Mouse (Mus musculus): ENCODE measurements around the gene M1ap. TPM values are rescaled to one million over a fixed set of nuclear protein-coding genes. Genes with fewer than 3 reads are reported as not detected.

The M1ap gene
- polyA plus RNA-seq, 1 experiment from 2014 or later = 12.3 TPM

DNA sequence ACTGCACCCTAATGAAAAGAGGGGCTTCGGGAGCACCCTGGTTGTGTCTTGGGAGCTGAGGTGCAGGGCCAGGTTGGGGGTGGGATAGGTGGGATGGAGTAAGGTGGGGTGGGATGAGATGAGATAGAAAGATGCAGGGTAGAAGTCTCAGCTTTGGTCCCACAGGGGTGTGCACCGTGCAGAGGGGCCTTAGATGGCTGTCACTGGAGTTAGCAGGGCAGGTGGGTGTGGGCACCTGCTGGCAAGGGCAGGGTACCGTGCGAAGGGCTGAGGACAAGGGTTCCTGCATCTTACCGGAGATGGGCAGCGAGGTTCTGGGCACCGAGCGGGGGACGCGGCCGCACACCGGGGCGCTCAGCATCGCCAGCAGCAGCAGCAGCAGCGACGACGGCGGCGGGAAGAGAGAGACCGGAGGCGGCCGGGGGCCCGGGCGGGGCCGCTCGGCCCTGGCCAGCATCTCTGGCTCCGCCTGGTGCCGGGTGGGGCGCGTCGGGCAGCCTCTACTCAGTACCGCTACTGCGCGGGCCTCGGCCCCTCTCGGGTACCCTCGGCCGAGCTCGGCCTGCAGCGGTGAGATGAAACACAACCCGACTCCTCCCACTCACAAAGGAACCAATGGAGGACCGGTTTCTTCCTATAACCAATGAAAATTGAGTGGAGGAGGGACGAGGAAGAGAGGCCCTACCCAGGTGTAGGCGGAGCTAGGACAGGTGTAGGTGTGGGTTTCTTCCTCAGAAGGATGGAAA lies 7.4 kb upstream of the M1ap start, which contains the start of gene Sema4f:
Gene Sema4f, minus strand, starts transcription at position 603 of the 746 bp plus-strand sequence.
- H3K9me3 ChIP-seq (replicated peaks) = no peaks in the 10 kb centered on the region
- whole genome bisulfite sequencing (ENCODE audit: insufficient replicate concordance) = 6% methylated on average over 41 of the region's 44 CpGs
- no peak within 1 kb of the TSS for H3K9ac ChIP-seq
- H3K27me3 ChIP-seq = peaks cover 52% of the 10 kb centered on the region
- no peaks in the 10 kb centered on the region for H3K36me3 ChIP-seq (replicated peaks)
- peak; percentile 57 for ATAC-seq (ENCODE audit: insufficient read depth)
- H3K27ac ChIP-seq (replicated peaks) = no peak within 1 kb of the TSS
- peak within 1 kb of the TSS; percentile 62 for H3K4me2 ChIP-seq
- peak within 1 kb of the TSS; percentile 37 for H3K4me3 ChIP-seq (replicated peaks)
- H3K4me1 ChIP-seq (replicated peaks) = peaks cover 6% of the 10 kb centered on the region

DNA sequence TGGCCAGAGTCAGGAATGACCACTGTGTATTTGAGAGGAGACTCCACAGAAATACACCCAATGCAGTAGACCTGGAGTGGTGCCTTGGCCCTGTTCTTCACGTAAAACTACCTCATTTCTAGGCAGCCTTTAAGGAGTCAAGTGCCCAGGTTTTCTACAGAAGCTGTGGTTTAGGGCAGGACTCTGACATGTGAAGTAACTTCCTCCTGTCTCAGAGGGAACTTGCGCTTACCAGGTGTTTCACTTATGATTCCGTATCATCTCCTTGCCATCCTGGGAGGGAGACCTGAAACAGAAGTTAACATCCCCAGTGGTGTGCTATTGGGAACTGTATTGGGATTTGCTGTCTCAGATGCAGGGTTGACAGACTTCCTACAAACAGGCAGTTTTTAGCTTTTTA lies 5.9 kb upstream of the M1ap start:
- no peak overlapping the region for H3K27ac ChIP-seq (replicated peaks)
- no peak for ATAC-seq (ENCODE audit: insufficient read depth)
- H3K36me3 ChIP-seq (replicated peaks) = no peaks in the 10 kb centered on the region

DNA sequence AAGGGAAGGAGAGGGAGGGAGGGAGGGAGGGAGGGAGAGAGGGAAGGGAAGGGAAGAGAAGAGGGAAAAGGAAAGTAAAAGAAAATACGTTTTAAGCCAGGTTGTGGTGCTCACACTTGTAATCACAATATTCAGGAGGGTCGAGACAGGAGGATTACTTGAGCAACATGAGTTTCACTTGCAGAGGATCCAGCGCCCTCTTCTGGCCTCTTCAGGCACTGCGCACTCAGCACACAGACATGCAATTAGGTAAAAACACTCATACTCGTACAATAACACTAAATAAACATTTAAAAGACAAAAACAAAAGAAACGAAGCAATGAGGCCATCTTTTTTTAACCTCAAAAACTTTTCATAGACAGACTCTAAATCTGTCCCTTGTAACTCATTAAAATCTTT lies 952 bp upstream of the M1ap start:
- Histone ChIP-seq H3K36me3 (replicated peaks) (no peaks in the 10 kb centered on the region), H3K27me3 (peaks cover 2% of the 10 kb centered on the region; the same call in 1 of the 2 replicates), H3K27ac (replicated peaks) (no peak overlapping the region), H3K4me2 (no peak overlapping the region), H3K4me3 (replicated peaks) (no peak overlapping the region), H3K4me1 (replicated peaks) (no peaks in the 10 kb centered on the region), H3K9me3 (replicated peaks) (no peaks in the 10 kb centered on the region), H3K9ac (no peak overlapping the region)
- 42% methylated on average over 6 of the region's 6 CpGs for WGBS (ENCODE audit: insufficient replicate concordance)
- no peak for ATAC-seq (ENCODE audit: insufficient read depth)

More for the DNA sequence above, 5.9 kb upstream of the M1ap start:
- no peaks in the 10 kb centered on the region for H3K9me3 ChIP-seq (replicated peaks)
- no peak overlapping the region for H3K4me2 ChIP-seq
- peaks cover 6% of the 10 kb centered on the region for H3K4me1 ChIP-seq (replicated peaks)
- H3K9ac ChIP-seq = no peak overlapping the region
- peaks cover 44% of the 10 kb centered on the region for H3K27me3 ChIP-seq
- H3K4me3 ChIP-seq (replicated peaks) = no peak overlapping the region
- 23% methylated on average over 3 of the region's 3 CpGs for WGBS (ENCODE audit: insufficient replicate concordance)

DNA sequence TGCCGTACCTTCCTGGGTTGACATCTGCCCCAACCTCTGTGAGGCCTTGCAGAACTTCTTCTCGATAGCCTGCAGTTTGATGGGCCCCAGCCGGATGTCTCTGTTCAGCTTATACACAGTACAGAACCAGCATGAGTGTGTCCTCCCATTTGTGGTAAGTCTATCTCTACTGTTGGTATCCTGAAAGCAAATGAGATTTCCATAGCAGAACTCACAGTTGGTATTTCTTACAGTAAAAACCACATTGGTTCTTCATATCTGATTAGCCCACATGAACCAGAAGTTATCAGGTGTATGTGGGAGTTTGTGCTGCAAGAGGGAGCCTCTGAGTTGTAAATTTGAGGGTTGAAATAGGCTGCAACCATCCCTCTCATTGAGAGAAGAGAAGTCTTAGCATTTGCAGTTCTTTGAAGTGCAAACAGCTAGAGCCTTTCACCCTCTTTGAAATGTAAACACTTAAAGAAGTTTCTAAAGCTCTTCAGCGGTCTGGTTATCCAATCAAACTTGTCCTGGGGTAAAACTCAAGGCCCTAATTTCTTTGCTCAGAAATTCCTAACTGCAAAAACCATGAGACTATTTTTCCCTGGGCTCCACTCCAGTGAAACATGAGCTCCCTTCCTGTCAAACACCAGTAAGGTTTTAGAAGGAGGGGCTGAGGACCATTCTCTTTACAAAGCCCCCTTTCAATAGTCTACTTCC lies 10.0 kb downstream of the M1ap start:
- Histone ChIP-seq H3K27me3 (no peaks in the 10 kb centered on the region), H3K9ac (no peak overlapping the region), H3K4me3 (replicated peaks) (no peak overlapping the region), H3K4me2 (no peak overlapping the region), H3K27ac (replicated peaks) (no peak overlapping the region), H3K9me3 (replicated peaks) (no peaks in the 10 kb centered on the region), H3K4me1 (replicated peaks) (no peaks in the 10 kb centered on the region), H3K36me3 (replicated peaks) (no peaks in the 10 kb centered on the region)
- no peak for ATAC-seq (ENCODE audit: insufficient read depth)
- WGBS (ENCODE audit: insufficient replicate concordance) = 21% methylated on average over 4 of the region's 4 CpGs

DNA sequence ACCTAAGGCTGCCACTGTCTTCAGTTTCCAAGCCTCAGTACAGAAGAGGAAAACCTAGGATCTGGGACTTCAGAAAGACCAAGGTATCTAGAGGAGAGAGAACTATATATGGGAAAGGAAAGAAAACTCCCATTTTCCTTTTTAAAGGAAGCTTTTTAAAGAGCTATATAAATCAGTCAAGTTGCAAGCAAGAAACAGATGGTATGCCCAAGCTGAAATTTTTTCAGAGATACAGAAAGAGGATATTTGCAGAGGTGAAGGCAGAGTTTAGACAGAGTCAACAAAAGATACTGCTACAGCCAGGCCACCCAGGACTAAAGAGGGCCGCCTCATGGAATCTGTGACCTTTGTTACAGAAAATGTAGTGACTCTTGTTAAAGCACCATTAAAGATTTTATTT lies 15.0 kb downstream of the M1ap start:
- Histone ChIP-seq H3K27ac (replicated peaks) (no peak overlapping the region), H3K9ac (no peak overlapping the region), H3K27me3 (no peaks in the 10 kb centered on the region; the same call in 1 of the 2 replicates), H3K4me3 (replicated peaks) (no peak overlapping the region), H3K36me3 (replicated peaks) (no peaks in the 10 kb centered on the region), H3K9me3 (replicated peaks) (no peaks in the 10 kb centered on the region), H3K4me2 (no peak overlapping the region), H3K4me1 (replicated peaks) (no peaks in the 10 kb centered on the region)
- WGBS (ENCODE audit: insufficient replicate concordance) = 45% methylated on average over 1 of the region's 1 CpGs
- ATAC-seq (ENCODE audit: insufficient read depth) = no peak

DNA sequence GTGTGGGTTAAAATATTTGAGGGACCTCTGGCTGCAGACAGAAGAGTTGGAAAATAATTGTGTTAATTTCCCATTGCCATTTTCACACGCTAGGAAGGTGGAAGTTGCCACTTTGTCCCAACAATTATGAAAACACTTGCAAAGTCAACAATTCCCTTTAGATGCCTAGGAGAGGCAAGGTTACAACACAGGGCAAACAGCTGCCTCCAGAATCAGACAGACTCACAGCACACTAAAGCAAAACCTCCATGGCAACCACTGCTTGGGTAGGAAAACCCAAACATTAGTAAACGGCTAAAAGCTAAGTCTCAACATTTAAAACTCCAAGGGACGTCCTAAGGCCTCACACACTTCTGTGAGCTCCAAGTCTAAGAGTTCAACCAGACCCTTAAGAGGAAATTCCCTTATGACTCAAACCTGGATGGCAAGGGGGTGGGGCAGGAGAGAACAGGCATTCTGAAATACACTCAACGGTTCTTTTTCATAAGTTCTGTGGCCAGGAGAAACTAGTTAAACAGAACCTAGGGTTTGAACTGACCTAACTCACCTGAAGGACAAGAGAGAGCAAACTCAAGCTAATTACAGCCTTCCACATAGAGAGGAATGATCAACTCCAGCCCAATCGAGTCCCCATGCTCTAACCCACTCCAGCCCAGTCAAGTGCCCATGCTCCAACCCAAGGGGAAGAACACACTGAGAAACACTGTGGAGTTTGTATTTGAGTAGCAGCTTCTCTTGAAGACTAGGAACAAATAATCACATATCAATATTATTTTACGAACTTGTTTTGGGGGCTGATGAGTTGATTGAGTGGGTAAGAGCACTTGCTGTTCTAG lies 22.8 kb downstream of the M1ap start:
- WGBS (ENCODE audit: insufficient replicate concordance) = 47% methylated on average over 6 of the region's 6 CpGs
- Histone ChIP-seq H3K27ac (replicated peaks) (no peak overlapping the region), H3K9ac (no peak overlapping the region), H3K4me3 (replicated peaks) (no peak overlapping the region), H3K27me3 (peaks cover 4% of the 10 kb centered on the region; the same call in 1 of the 2 replicates), H3K36me3 (replicated peaks) (no peaks in the 10 kb centered on the region), H3K4me1 (replicated peaks) (0 out of 2 replicates have a peak, but pooled peaks cover 4% of the 10 kb centered on the region), H3K4me2 (no peak overlapping the region), H3K9me3 (replicated peaks) (no peaks in the 10 kb centered on the region)
- no peak for ATAC-seq (ENCODE audit: insufficient read depth)

DNA sequence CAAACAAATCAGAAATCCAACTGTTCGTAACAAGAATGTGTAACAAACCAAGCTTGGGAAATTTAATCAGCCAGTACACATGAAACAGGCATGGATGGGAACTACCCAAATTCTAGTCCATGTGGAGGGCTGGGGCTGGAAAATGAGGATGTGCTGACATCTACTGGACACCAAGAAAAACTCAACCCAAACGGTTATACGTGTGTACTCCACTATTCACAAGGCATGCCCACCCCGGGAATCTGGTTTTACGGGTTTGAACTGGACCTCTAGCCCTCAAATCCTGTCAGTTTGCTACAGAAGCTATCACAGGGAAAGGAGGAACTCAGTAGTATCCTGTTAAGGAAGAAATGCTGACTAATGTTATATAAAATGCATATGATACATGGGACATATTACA lies 24.3 kb downstream of the M1ap start:
- Histone ChIP-seq H3K9me3 (replicated peaks) (no peaks in the 10 kb centered on the region), H3K27ac (replicated peaks) (no peak overlapping the region), H3K9ac (no peak overlapping the region), H3K4me3 (replicated peaks) (no peak overlapping the region), H3K36me3 (replicated peaks) (no peaks in the 10 kb centered on the region), H3K27me3 (0 out of 2 replicates have a peak, but pooled peaks cover 4% of the 10 kb centered on the region), H3K4me2 (no peak overlapping the region), H3K4me1 (replicated peaks) (0 out of 2 replicates have a peak, but pooled peaks cover 4% of the 10 kb centered on the region)
- ATAC-seq (ENCODE audit: insufficient read depth) = no peak
- WGBS (ENCODE audit: insufficient replicate concordance) = 8% methylated on average over 5 of the region's 5 CpGs

DNA sequence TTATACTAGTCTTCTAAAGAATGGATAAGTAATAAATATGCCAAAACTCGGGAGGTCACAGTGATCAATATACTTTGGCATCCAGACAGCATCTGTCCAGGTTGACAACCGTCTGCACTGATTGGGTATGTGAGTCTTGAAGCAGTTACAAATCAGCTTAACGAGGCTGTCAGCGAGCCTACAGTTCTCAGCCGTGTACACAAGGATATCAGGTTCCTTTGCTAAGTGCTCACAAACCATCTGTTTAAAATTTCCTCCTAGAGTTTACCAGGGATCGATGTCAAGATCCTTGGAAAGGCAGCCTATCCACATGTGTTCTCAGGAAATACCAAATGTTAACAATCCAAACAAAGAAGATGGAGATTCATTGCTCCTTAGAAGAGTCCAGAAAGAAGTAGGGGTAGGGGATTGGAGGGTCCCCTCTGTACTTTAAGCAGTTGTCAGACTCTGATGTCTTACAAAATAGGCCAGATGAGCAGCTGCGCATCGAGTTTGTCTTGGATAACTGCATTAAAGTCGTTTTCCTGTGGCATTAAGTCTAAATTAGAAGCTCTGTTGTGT lies 40.8 kb downstream of the M1ap start:
- 48% methylated on average over 9 of the region's 9 CpGs for WGBS (ENCODE audit: insufficient replicate concordance)
- Histone ChIP-seq H3K4me3 (replicated peaks) (no peak overlapping the region), H3K9ac (no peak overlapping the region), H3K36me3 (replicated peaks) (no peaks in the 10 kb centered on the region), H3K4me1 (replicated peaks) (no peaks in the 10 kb centered on the region), H3K9me3 (replicated peaks) (no peaks in the 10 kb centered on the region), H3K27ac (replicated peaks) (no peak overlapping the region), H3K4me2 (no peak overlapping the region), H3K27me3 (no peaks in the 10 kb centered on the region)
- no peak for ATAC-seq (ENCODE audit: insufficient read depth)

DNA sequence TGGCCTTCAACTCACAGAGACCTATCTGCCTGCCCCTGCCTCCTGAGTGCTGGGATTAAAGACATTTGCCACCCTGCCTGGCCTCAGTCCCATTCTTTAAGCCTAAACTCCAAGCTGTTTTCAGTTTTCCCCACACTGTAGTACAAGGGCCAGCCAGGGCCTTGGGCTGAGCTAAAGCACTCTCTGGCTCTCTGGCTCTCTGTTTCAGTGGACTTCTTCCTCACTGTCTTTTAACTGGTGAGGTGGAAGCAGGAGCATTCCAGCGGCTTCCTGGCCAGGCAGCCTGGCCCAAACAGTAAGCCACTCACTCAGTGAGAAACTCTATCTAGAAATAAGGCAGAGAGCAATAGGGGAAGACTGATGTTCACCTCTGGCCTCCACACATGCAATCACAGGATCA lies 47.0 kb downstream of the M1ap start:
- no peaks in the 10 kb centered on the region for H3K27me3 ChIP-seq
- H3K9me3 ChIP-seq (replicated peaks) = no peaks in the 10 kb centered on the region
- WGBS (ENCODE audit: insufficient replicate concordance) = 43% methylated on average over 1 of the region's 1 CpGs
- H3K4me3 ChIP-seq (replicated peaks) = no peak overlapping the region
- no peak overlapping the region for H3K4me2 ChIP-seq
- H3K36me3 ChIP-seq (replicated peaks) = no peaks in the 10 kb centered on the region
- no peak overlapping the region for H3K27ac ChIP-seq (replicated peaks)
- no peak overlapping the region for H3K9ac ChIP-seq
- no peak for ATAC-seq (ENCODE audit: insufficient read depth)
- peaks cover 24% of the 10 kb centered on the region for H3K4me1 ChIP-seq (replicated peaks)

DNA sequence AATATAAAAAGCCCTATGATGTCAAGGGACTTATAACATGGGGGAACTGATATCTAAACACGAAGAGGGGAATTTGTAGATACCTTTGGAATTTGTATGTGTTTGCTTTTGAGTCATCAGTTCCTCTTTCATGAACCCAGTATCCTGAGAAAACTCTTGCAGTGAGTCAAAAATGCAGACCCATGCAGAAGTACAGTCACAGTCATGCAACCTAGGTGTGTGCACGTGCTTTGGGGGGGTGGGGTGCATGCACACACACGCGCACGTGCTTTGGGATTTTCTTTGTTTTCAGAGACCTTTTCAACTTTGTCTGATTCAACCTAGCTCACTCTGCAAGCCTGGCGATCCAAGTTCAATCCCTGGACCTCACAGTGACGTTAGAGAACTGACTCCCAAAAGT lies 47.7 kb downstream of the M1ap start:
- ATAC-seq (ENCODE audit: insufficient read depth) = no peak
- no peak overlapping the region for H3K4me2 ChIP-seq
- H3K27ac ChIP-seq (replicated peaks) = no peak overlapping the region
- H3K27me3 ChIP-seq = no peaks in the 10 kb centered on the region
- H3K4me3 ChIP-seq (replicated peaks) = no peak overlapping the region
- WGBS (ENCODE audit: insufficient replicate concordance) = 67% methylated on average over 7 of the region's 7 CpGs
- H3K9me3 ChIP-seq (replicated peaks) = no peaks in the 10 kb centered on the region
- no peak overlapping the region for H3K9ac ChIP-seq
- H3K36me3 ChIP-seq (replicated peaks) = no peaks in the 10 kb centered on the region
- H3K4me1 ChIP-seq (replicated peaks) = peaks cover 24% of the 10 kb centered on the region

All from liver, embryonic 15.5 days (tissue).